Mouse (Mus musculus) urinary bladder, adult 18-20 months (tissue): ENCODE measurements around the gene Ppp2r5c.

Experiments
- DNase-seq, 2 experiments: peaks; one replicate each; pipeline ENCODE4 v3.0.0; 2022; ENCODE audit warnings: low spot score in 2 of 2, mixed read lengths in 2 of 2

Ppp2r5c gene

GRCm38 (mm10) chr12:110511201-110511600, 64.3 kb downstream of the Ppp2r5c start:
- DNase-seq: no peak

- no peak for DNase-seq
Measured at GRCm38 (mm10) chr12:110511856-110512433, 65.0 kb downstream of the Ppp2r5c start.

- peak in 1 of 2 experiments; percentile 35 for DNase-seq
Measured at GRCm38 (mm10) chr12:110512884-110513283, 66.0 kb downstream of the Ppp2r5c start.

- DNase-seq: no peak
Measured at GRCm38 (mm10) chr12:110515676-110516075, 68.8 kb downstream of the Ppp2r5c start.

GRCm38 (mm10) chr12:110520236-110520987, 73.5 kb downstream of the Ppp2r5c start:
- no peak for DNase-seq

- peak in 1 of 2 experiments; percentile 30 for DNase-seq
Measured at GRCm38 (mm10) chr12:110523526-110523925, 76.6 kb downstream of the Ppp2r5c start.

GRCm38 (mm10) chr12:110532711-110533110, 85.8 kb downstream of the Ppp2r5c start:
- peak in 1 of 2 experiments; percentile 36 for DNase-seq

GRCm38 (mm10) chr12:110533151-110533550, 86.2 kb downstream of the Ppp2r5c start:
- DNase-seq: no peak

GRCm38 (mm10) chr12:110533832-110534231, 86.9 kb downstream of the Ppp2r5c start:
- no peak for DNase-seq

- DNase-seq: no peak
Measured at GRCm38 (mm10) chr12:110535361-110535760, 88.4 kb downstream of the Ppp2r5c start.

GRCm38 (mm10) chr12:110537751-110538150, 90.8 kb downstream of the Ppp2r5c start:
- DNase-seq: peak in 1 of 2 experiments; percentile 32

- no peak for DNase-seq
Measured at GRCm38 (mm10) chr12:110539346-110539745, 92.4 kb downstream of the Ppp2r5c start.

- no peak for DNase-seq
Measured at GRCm38 (mm10) chr12:110539798-110540197, 92.9 kb downstream of the Ppp2r5c start.

GRCm38 (mm10) chr12:110540273-110540672, 93.4 kb downstream of the Ppp2r5c start:
- DNase-seq: no peak

- DNase-seq: no peak
Measured at GRCm38 (mm10) chr12:110541001-110541400, 94.1 kb downstream of the Ppp2r5c start.

GRCm38 (mm10) chr12:110541528-110541927, 94.6 kb downstream of the Ppp2r5c start:
- DNase-seq: no peak

GRCm38 (mm10) chr12:110545040-110545701, 98.3 kb downstream of the Ppp2r5c start:
- DNase-seq: no peak

GRCm38 (mm10) chr12:110547573-110547972, 100.7 kb downstream of the Ppp2r5c start:
- DNase-seq: no peak

GRCm38 (mm10) chr12:110549437-110550112, 102.7 kb downstream of the Ppp2r5c start:
- no peak for DNase-seq

- no peak for DNase-seq
Measured at GRCm38 (mm10) chr12:110550364-110550763, 103.4 kb downstream of the Ppp2r5c start.

- DNase-seq: no peak
Measured at GRCm38 (mm10) chr12:110552113-110552512, 105.2 kb downstream of the Ppp2r5c start.

- no peak for DNase-seq
Measured at GRCm38 (mm10) chr12:110553362-110553761, 106.4 kb downstream of the Ppp2r5c start.
